Mouse (Mus musculus) testis, adult 10 weeks (tissue): ENCODE measurements around the gene Car9. TPM values are rescaled to one million over a fixed set of nuclear protein-coding genes. Genes with fewer than 3 reads are reported as not detected.

ENCODE experiments used
- polyA plus RNA-seq: library from polyadenylated mRNA; stranded (reverse); fragments of 350-450 nt; fragmentation: Illumina TruSeq; extraction: RNeasy Lipid Tissue Mini Kit (QIAGEN cat#74804); gene quantifications from one replicate; pipeline ENCODE4 v1.2.3, GENCODE M21; 2014; ENCODE audit warnings: low read depth, low replicate concordance

Gene Car9
- not detected for polyA plus RNA-seq

DNA sequence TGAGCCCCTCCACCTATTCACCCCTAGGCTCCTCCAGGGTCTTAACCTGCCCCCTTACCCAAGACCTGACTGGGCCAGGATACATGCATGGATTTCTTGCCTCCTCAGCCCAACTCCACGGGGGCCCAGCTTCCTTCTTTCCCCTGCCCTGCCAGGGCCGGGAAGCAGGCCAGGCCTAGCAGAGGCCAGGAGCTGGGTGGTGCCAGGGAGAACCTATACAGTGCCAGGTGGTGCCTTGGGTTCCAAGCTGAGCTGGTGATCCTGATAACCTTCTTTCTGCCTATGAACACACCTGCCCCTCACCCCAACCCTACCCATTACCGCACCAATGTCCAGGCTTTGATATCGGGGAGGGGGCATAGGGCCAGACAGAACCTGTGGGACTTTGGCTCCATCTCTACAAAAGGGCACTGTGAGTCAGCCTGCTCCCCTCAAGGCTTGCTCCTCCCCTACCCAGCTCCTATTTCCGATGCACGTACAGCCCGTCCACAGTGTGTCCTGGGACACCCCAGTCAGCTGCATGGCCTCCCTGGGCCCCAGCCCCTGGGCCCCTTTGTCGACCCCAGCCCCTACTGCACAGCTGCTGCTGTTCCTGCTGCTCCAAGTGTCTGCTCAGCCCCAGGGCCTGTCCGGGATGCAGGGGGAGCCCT, at the start of gene Car9:
Gene Car9, plus strand, starts transcription at position 431 of the 650 bp plus-strand sequence.

DNA sequence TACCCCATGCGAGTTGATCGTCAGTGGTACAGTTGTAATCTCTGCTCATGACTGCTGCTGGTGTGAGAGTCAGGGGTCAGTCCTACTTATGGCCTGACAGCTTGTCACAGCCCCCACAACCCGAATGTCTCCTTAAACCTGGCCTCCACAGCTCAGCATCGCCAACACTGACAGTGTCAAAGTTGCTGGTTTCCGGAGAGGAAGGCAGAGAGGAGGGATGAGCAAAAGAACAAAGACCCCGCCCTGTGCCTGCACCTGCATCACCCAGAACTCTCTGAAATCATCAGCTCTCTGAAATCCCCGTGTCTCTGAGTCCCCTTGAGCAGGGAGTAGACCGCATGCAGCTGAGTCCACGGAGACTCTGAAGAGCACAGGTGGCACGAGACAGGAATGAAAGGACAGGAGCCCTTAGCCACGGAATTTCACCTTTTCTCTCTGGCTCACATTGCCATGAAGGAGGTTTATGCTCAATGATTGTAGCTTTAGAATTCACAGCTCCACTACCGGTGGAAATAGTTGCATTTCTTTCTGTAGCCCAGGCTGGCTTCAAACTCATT, 23.2 kb upstream of the Car9 start, which contains the start of gene Sit1:
Gene Sit1, minus strand, starts transcription at position 200 of the 557 bp plus-strand sequence.

GRCm38 (mm10) chr4:43492821-43493185, 14.0 kb upstream of the Car9 start, which contains the start of gene Ccdc107:
Gene Ccdc107 (plus strand): TSS chr4:43492900.

GRCm38 (mm10) chr4:43499407-43500333, 7.1 kb upstream of the Car9 start, which contains the start of gene Arhgef39:
Gene Arhgef39 (minus strand): TSS chr4:43499695.

DNA sequence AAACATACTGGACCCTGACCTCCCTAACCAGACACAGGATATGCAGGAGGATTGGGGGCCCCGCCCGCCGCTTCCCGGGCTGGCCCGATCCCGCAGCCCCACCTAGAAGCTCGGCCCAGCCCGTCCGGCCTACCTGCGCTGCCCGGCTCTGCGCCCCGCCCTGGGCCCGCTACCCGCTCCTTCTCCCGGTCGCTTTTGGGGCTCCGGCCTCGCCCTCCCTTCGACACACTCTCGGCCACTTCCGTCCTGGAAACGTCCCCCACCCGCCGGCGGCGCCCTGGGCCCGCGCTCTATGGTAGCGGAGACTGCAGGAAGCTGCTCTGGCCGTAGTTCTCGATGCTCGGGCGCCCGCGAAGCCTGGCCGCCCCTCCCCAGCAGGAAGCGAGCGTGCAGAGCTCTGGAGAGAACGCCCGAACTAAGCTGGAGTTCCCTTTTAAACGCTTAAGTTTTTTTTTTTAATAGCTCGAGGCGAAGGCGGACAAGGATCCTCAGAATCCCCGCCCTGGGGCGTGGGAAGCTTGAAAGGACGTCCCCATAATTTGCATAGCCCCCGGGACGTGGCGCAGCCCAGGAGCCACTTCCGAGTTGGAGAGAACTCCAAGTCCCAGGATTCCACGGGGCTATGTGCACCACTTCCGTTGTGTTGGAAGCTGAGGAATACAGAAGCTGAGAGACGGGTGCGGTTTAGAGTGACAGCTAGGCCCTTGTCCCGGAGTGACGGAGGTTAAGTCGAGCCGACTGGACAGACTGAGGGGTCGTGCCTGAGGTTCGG, 55.4 kb downstream of the Car9 start, which contains the start of the genes Creb3 and Tln1:
Gene Creb3, plus strand, starts transcription at position 336 of the 772 bp plus-strand sequence.
Gene Tln1, minus strand, starts transcription at position 695 of the 772 bp plus-strand sequence.

Other genes starting within 250 kb of the Car9 start
- gene Atp8b5, start 239.8 kb upstream of the Car9 start, polyA plus RNA-seq, result 38.0 TPM
- 1.3 TPM for gene Rusc2, start 125.0 kb upstream of the Car9 start, polyA plus RNA-seq
- gene Fam166b, start 77.8 kb upstream of the Car9 start, polyA plus RNA-seq, result 0.35 TPM
- 13.6 TPM for gene Tesk1, start 65.0 kb upstream of the Car9 start, polyA plus RNA-seq
- gene Cd72, start 52.3 kb upstream of the Car9 start, polyA plus RNA-seq, result 0.14 TPM
- gene Sit1, start 23.2 kb upstream of the Car9 start, polyA plus RNA-seq, result not detected
- 2.4 TPM for gene Ccdc107, start 14.1 kb upstream of the Car9 start, polyA plus RNA-seq
- gene Arhgef39, start 7.3 kb upstream of the Car9 start, polyA plus RNA-seq, result 5.1 TPM
- 2.8 TPM for gene Tpm2, start 16.8 kb downstream of the Car9 start, polyA plus RNA-seq
- gene Creb3, start 55.4 kb downstream of the Car9 start, polyA plus RNA-seq, result 12.2 TPM
- gene Tln1, start 55.7 kb downstream of the Car9 start, polyA plus RNA-seq, result 39.2 TPM
- 2.8 TPM for gene Rgp1, start 71.7 kb downstream of the Car9 start, polyA plus RNA-seq
- gene Gba2, start 71.9 kb downstream of the Car9 start, polyA plus RNA-seq, result 8.7 TPM
- not detected for gene Msmp, start 77.5 kb downstream of the Car9 start, polyA plus RNA-seq
- 0.94 TPM for gene Npr2, start 125.0 kb downstream of the Car9 start, polyA plus RNA-seq
- 7.7 TPM for gene Spag8, start 146.6 kb downstream of the Car9 start, polyA plus RNA-seq
- 0.91 TPM for gene Hint2, start 149.5 kb downstream of the Car9 start, polyA plus RNA-seq
- gene Tmem8b, start 162.0 kb downstream of the Car9 start, polyA plus RNA-seq, result 11.4 TPM
- gene Fam221b, start 162.2 kb downstream of the Car9 start, polyA plus RNA-seq, result 179 TPM
- gene Olfr70, start 193.8 kb downstream of the Car9 start, polyA plus RNA-seq, result not detected
- gene Olfr71, start 203.3 kb downstream of the Car9 start, polyA plus RNA-seq, result not detected
- gene Hrct1, start 220.2 kb downstream of the Car9 start, polyA plus RNA-seq, result not detected
- 1.9 TPM for gene Spaar, start 223.1 kb downstream of the Car9 start, polyA plus RNA-seq